Mouse (Mus musculus): Measurements from ENCODE around the gene Aida. TPM values are rescaled to one million over a fixed set of nuclear protein-coding genes. Genes with fewer than 3 reads are reported as not detected.
A peak's percentile ranks its signal among the peaks of the same experiment; 100 is the strongest.

Gene Aida
- 45.3 and 53.6 TPM in 2 replicates for polyA plus RNA-seq (2015; fragmentation: Nextera tagmentation; extraction: Ambion mirVana)

GRCm38 (mm10) chr1:183296465-183296864 lies at the start of gene Aida:
Aida (plus strand) TSS chr1:183296590.
- ATAC-seq: peak; percentile 44
- Histone ChIP-seq H3K4me3 (replicated peaks) (peak within 1 kb of the TSS; percentile 51), H3K4me1 (replicated peaks) (peaks cover 8% of the 10 kb centered on the region), H3K36me3 (peaks cover 22% of the 10 kb centered on the region), H3K27ac (peak within 1 kb of the TSS; percentile 68), H3K9ac (replicated peaks) (peak within 1 kb of the TSS; percentile 68), H3K27me3 (no peaks in the 10 kb centered on the region), H3K4me2 (replicated peaks) (peak within 1 kb of the TSS; percentile 61), H3K9me3 (no peaks in the 10 kb centered on the region)
- under 1% methylated on average over 26 of the region's 26 CpGs for WGBS

- Histone ChIP-seq H3K4me3 (replicated peaks) (no peak overlapping the region), H3K27me3 (no peaks in the 10 kb centered on the region), H3K9ac (replicated peaks) (no peak overlapping the region), H3K36me3 (no peaks in the 10 kb centered on the region), H3K27ac (no peak overlapping the region), H3K4me1 (replicated peaks) (peaks cover 4% of the 10 kb centered on the region; the same call in 1 of the 2 replicates), H3K9me3 (peaks cover 4% of the 10 kb centered on the region; the same call in 1 of the 2 replicates), H3K4me2 (replicated peaks) (no peak overlapping the region)
- ATAC-seq: no peak
- 59% methylated on average over 1 of the region's 1 CpGs for whole genome bisulfite sequencing
Measured at GRCm38 (mm10) chr1:183248144-183248543, 48.2 kb upstream of the Aida start.

- ATAC-seq: no peak
- H3K4me3 ChIP-seq (replicated peaks): no peak overlapping the region
- H3K9me3 ChIP-seq: no peaks in the 10 kb centered on the region
- peaks cover 4% of the 10 kb centered on the region; the same call in 1 of the 2 replicates for H3K4me1 ChIP-seq (replicated peaks)
- no peaks in the 10 kb centered on the region for H3K36me3 ChIP-seq
- H3K27ac ChIP-seq: no peak overlapping the region
- no peaks in the 10 kb centered on the region for H3K27me3 ChIP-seq
- 68% methylated on average over 4 of the region's 4 CpGs for WGBS
- no peak overlapping the region for H3K9ac ChIP-seq (replicated peaks)
- no peak overlapping the region for H3K4me2 ChIP-seq (replicated peaks)
Measured at GRCm38 (mm10) chr1:183250612-183251011, 45.8 kb upstream of the Aida start.

- no peaks in the 10 kb centered on the region for H3K36me3 ChIP-seq
- no peak overlapping the region for H3K27ac ChIP-seq
- H3K4me2 ChIP-seq (replicated peaks): no peak overlapping the region
- WGBS: 81% methylated on average over 2 of the region's 2 CpGs
- H3K4me1 ChIP-seq (replicated peaks): peaks cover 4% of the 10 kb centered on the region; the same call in 1 of the 2 replicates
- H3K27me3 ChIP-seq: no peaks in the 10 kb centered on the region
- no peak overlapping the region for H3K4me3 ChIP-seq (replicated peaks)
- ATAC-seq: no peak
- H3K9me3 ChIP-seq: no peaks in the 10 kb centered on the region
- no peak overlapping the region for H3K9ac ChIP-seq (replicated peaks)
Measured at GRCm38 (mm10) chr1:183251818-183252217, 44.6 kb upstream of the Aida start.

- Histone ChIP-seq H3K4me2 (replicated peaks) (no peak overlapping the region), H3K4me1 (replicated peaks) (peaks cover 4% of the 10 kb centered on the region; the same call in 1 of the 2 replicates), H3K9me3 (no peaks in the 10 kb centered on the region), H3K4me3 (replicated peaks) (no peak overlapping the region), H3K9ac (replicated peaks) (no peak overlapping the region), H3K27me3 (no peaks in the 10 kb centered on the region), H3K27ac (peak overlapping the region; percentile 47; the same call in 1 of the 2 replicates), H3K36me3 (no peaks in the 10 kb centered on the region)
- peak; percentile 34; the same call in 1 of the 2 replicates for ATAC-seq
- WGBS: 50% methylated on average over 10 of the region's 10 CpGs
Measured at GRCm38 (mm10) chr1:183252574-183252973, 43.8 kb upstream of the Aida start.

- 78% methylated on average over 13 of the region's 13 CpGs for WGBS
Measured at GRCm38 (mm10) chr1:183264145-183265008, 32.0 kb upstream of the Aida start.

GRCm38 (mm10) chr1:183265921-183266467 lies 30.4 kb upstream of the Aida start:
- WGBS: 77% methylated on average over 14 of the region's 14 CpGs
- no peak overlapping the region for H3K4me3 ChIP-seq (replicated peaks)
- H3K4me1 ChIP-seq (replicated peaks): no peaks in the 10 kb centered on the region
- no peaks in the 10 kb centered on the region for H3K9me3 ChIP-seq
- ATAC-seq: no peak
- H3K36me3 ChIP-seq: no peaks in the 10 kb centered on the region
- no peak overlapping the region for H3K9ac ChIP-seq (replicated peaks)
- H3K4me2 ChIP-seq (replicated peaks): no peak overlapping the region
- H3K27ac ChIP-seq: no peak overlapping the region
- H3K27me3 ChIP-seq: no peaks in the 10 kb centered on the region

More at GRCm38 (mm10) chr1:183264145-183265008, 32.0 kb upstream of the Aida start:
- Histone ChIP-seq H3K4me2 (replicated peaks) (no peak overlapping the region), H3K36me3 (no peaks in the 10 kb centered on the region), H3K27ac (no peak overlapping the region), H3K9me3 (no peaks in the 10 kb centered on the region), H3K4me1 (replicated peaks) (no peaks in the 10 kb centered on the region), H3K4me3 (replicated peaks) (no peak overlapping the region), H3K27me3 (no peaks in the 10 kb centered on the region), H3K9ac (replicated peaks) (no peak overlapping the region)
- ATAC-seq: no peak

- 82% methylated on average over 6 of the region's 6 CpGs for WGBS
- no peak overlapping the region for H3K9ac ChIP-seq (replicated peaks)
Measured at GRCm38 (mm10) chr1:183267666-183268065, 28.7 kb upstream of the Aida start.

GRCm38 (mm10) chr1:183272867-183273818 lies 23.2 kb upstream of the Aida start:
- H3K9ac ChIP-seq (replicated peaks): no peak overlapping the region
- peaks cover 15% of the 10 kb centered on the region for H3K36me3 ChIP-seq
- H3K27ac ChIP-seq: no peak overlapping the region
- no peaks in the 10 kb centered on the region for H3K27me3 ChIP-seq
- no peak overlapping the region for H3K4me3 ChIP-seq (replicated peaks)
- H3K9me3 ChIP-seq: no peaks in the 10 kb centered on the region
- ATAC-seq: 0 out of 2 replicates have a peak, but pooled peaks have one; percentile 45
- no peaks in the 10 kb centered on the region for H3K4me1 ChIP-seq (replicated peaks)
- H3K4me2 ChIP-seq (replicated peaks): no peak overlapping the region
- WGBS: 63% methylated on average over 10 of the region's 10 CpGs

More at GRCm38 (mm10) chr1:183267666-183268065, 28.7 kb upstream of the Aida start:
- H3K27me3 ChIP-seq: no peaks in the 10 kb centered on the region
- no peaks in the 10 kb centered on the region for H3K36me3 ChIP-seq
- H3K27ac ChIP-seq: no peak overlapping the region
- no peak overlapping the region for H3K4me3 ChIP-seq (replicated peaks)
- no peaks in the 10 kb centered on the region for H3K4me1 ChIP-seq (replicated peaks)
- ATAC-seq: no peak
- H3K4me2 ChIP-seq (replicated peaks): no peak overlapping the region
- no peaks in the 10 kb centered on the region for H3K9me3 ChIP-seq

- H3K9me3 ChIP-seq: no peaks in the 10 kb centered on the region
- no peaks in the 10 kb centered on the region for H3K27me3 ChIP-seq
- WGBS: 69% methylated on average over 3 of the region's 3 CpGs
- H3K4me1 ChIP-seq (replicated peaks): no peaks in the 10 kb centered on the region
- no peak overlapping the region for H3K4me2 ChIP-seq (replicated peaks)
- ATAC-seq: no peak
- H3K27ac ChIP-seq: no peak overlapping the region
- peaks cover 27% of the 10 kb centered on the region for H3K36me3 ChIP-seq
- no peak overlapping the region for H3K9ac ChIP-seq (replicated peaks)
- no peak overlapping the region for H3K4me3 ChIP-seq (replicated peaks)
Measured at GRCm38 (mm10) chr1:183274385-183274784, 22.0 kb upstream of the Aida start.

- ATAC-seq: no peak
- H3K27ac ChIP-seq: no peak overlapping the region
- WGBS: 82% methylated on average over 5 of the region's 5 CpGs
Measured at GRCm38 (mm10) chr1:183275763-183276162, 20.6 kb upstream of the Aida start.

More at GRCm38 (mm10) chr1:183275763-183276162, 20.6 kb upstream of the Aida start:
- Histone ChIP-seq H3K36me3 (peaks cover 40% of the 10 kb centered on the region), H3K27me3 (no peaks in the 10 kb centered on the region), H3K4me3 (replicated peaks) (no peak overlapping the region), H3K9me3 (no peaks in the 10 kb centered on the region), H3K4me1 (replicated peaks) (no peaks in the 10 kb centered on the region), H3K9ac (replicated peaks) (no peak overlapping the region), H3K4me2 (replicated peaks) (no peak overlapping the region)
